Mouse (Mus musculus) midbrain, embryonic 11.5 days (tissue): ENCODE measurements around the gene Zkscan16. TPM values are rescaled to one million over a fixed set of nuclear protein-coding genes. Genes with fewer than 3 reads are reported as not detected.

Source experiments
- ATAC-seq: fragments of 200-750 bp; cut with Nextera tagmentation; 2 replicates; pipeline ENCODE4 v1.8.0; 2017; ENCODE audit warnings: moderate TSS enrichment, moderate library complexity; ENCODE audit not compliant: low FRiP score
- DNase-seq: peaks from one replicate; pipeline ENCODE4 v3.0.0; 2015; ENCODE audit warnings: low spot score; ENCODE audit errors: missing footprints
- H3K27ac ChIP-seq: fragments of 300-500 bp; sonication (generic); 2 replicates; pipeline ENCODE4 v1.5.1; 2014; ENCODE audit warnings: low read depth, low read length
- H3K27me3 ChIP-seq: fragments of 300-500 bp; sonication (generic); 2 replicates; pipeline ENCODE4 v1.6.1; 2014; ENCODE audit warnings: mild to moderate bottlenecking, low read length, moderate library complexity, mixed read lengths; ENCODE audit not compliant: control insufficient read depth, insufficient read depth
- H3K36me3 ChIP-seq: fragments of 300-500 bp; sonication (generic); 2 replicates; pipeline ENCODE4 v1.6.1; 2014; ENCODE audit warnings: mild to moderate bottlenecking, low read length, moderate library complexity, mixed read lengths; ENCODE audit not compliant: control insufficient read depth, insufficient read depth
- H3K4me1 ChIP-seq: fragments of 300-500 bp; sonication (generic); 2 replicates; pipeline ENCODE4 v1.6.1; 2014; ENCODE audit warnings: low read length; ENCODE audit not compliant: control insufficient read depth, insufficient read depth
- H3K4me2 ChIP-seq: fragments of 300-500 bp; sonication (generic); 2 replicates; pipeline ENCODE4 v1.6.1; 2014; ENCODE audit warnings: mild to moderate bottlenecking, moderate library complexity
- H3K4me3 ChIP-seq: fragments of 300-500 bp; sonication (generic); 2 replicates; pipeline ENCODE4 v1.5.1; 2014; ENCODE audit warnings: low read depth, low read length
- H3K9ac ChIP-seq: fragments of 300-500 bp; sonication (generic); 2 replicates; pipeline ENCODE4 v1.6.1; 2014; ENCODE audit warnings: low read length
- H3K9me3 ChIP-seq: fragments of 300-500 bp; sonication (generic); 2 replicates; pipeline ENCODE4 v1.6.1; 2016; ENCODE audit warnings: low read length; ENCODE audit not compliant: control insufficient read depth
- WGBS: fragments of 180-500 bp; shearing (Covaris S2); extraction: QIAGEN DNeasy Blood & Tissue Kit; methylation state at CpG from one replicate; pipeline ENCODE4 v1.1.7; 2014; 5-methylcytosine and 5-hydroxymethylcytosine counted together
- polyA plus RNA-seq: library from polyadenylated mRNA; unstranded; fragments of >200 nt; fragmentation: Nextera tagmentation; extraction: Ambion mirVana; gene quantifications from 2 replicates; pipeline ENCODE4 v1.2.1, GENCODE M21; 2014

The Zkscan16 gene
- polyA plus RNA-seq, 1 experiment from 2014 or later = 1.0 TPM

- H3K4me1 ChIP-seq = peaks cover 4% of the 10 kb centered on the region; the same call in 1 of the 2 replicates
- H3K36me3 ChIP-seq = no peaks in the 10 kb centered on the region
- H3K27ac ChIP-seq = no peak overlapping the region
- no peaks in the 10 kb centered on the region for H3K27me3 ChIP-seq
- no peak overlapping the region for H3K4me2 ChIP-seq
- ATAC-seq (no peak), DNase-seq (no peak)
- H3K4me3 ChIP-seq = no peak overlapping the region
- WGBS = 88% methylated on average over 7 of the region's 7 CpGs
- no peak overlapping the region for H3K9ac ChIP-seq
- no peaks in the 10 kb centered on the region for H3K9me3 ChIP-seq
These were observed 46.0 kb downstream of the Zkscan16 start for GRCm38 (mm10) chr4:58989303-58989898.

GRCm38 (mm10) chr4:58990609-58991434 lies 47.4 kb downstream of the Zkscan16 start:
- Histone ChIP-seq H3K27me3 (no peaks in the 10 kb centered on the region), H3K36me3 (no peaks in the 10 kb centered on the region), H3K9ac (no peak overlapping the region), H3K9me3 (no peaks in the 10 kb centered on the region), H3K4me1 (peaks cover 4% of the 10 kb centered on the region; the same call in 1 of the 2 replicates), H3K4me3 (no peak overlapping the region), H3K4me2 (no peak overlapping the region), H3K27ac (no peak overlapping the region)
- WGBS = 76% methylated on average over 17 of the region's 17 CpGs
- DNase-seq = peak; percentile 70
- no peak for ATAC-seq

GRCm38 (mm10) chr4:58992195-58992594 lies 48.8 kb downstream of the Zkscan16 start:
- 84% methylated on average over 5 of the region's 5 CpGs for WGBS
- no peaks in the 10 kb centered on the region for H3K36me3 ChIP-seq
- no peak overlapping the region for H3K4me2 ChIP-seq
- H3K4me3 ChIP-seq = no peak overlapping the region
- ATAC-seq (no peak), DNase-seq (peak; percentile 35)
- no peak overlapping the region for H3K9ac ChIP-seq
- H3K9me3 ChIP-seq = no peaks in the 10 kb centered on the region
- no peak overlapping the region for H3K27ac ChIP-seq
- H3K27me3 ChIP-seq = no peaks in the 10 kb centered on the region
- peaks cover under 1% of the 10 kb centered on the region; the same call in 1 of the 2 replicates for H3K4me1 ChIP-seq

- DNase-seq (no peak), ATAC-seq (no peak)
- Histone ChIP-seq H3K27me3 (no peaks in the 10 kb centered on the region), H3K4me1 (no peaks in the 10 kb centered on the region), H3K36me3 (no peaks in the 10 kb centered on the region), H3K27ac (no peak within 1 kb of the TSS), H3K4me3 (no peak within 1 kb of the TSS), H3K9me3 (no peaks in the 10 kb centered on the region), H3K9ac (no peak within 1 kb of the TSS), H3K4me2 (no peak within 1 kb of the TSS)
- WGBS = 91% methylated on average over 4 of the region's 4 CpGs
These were observed 51.3 kb downstream of the Zkscan16 start, which contains the start of gene Dnajc25 for GRCm38 (mm10) chr4:58994762-58995161. Gene Dnajc25, plus strand, starts transcription at chr4:58995062.

GRCm38 (mm10) chr4:58995251-58995693 lies 51.8 kb downstream of the Zkscan16 start:
- H3K36me3 ChIP-seq = no peaks in the 10 kb centered on the region
- no peak overlapping the region for H3K27ac ChIP-seq
- H3K4me2 ChIP-seq = no peak overlapping the region
- H3K9me3 ChIP-seq = no peaks in the 10 kb centered on the region
- 74% methylated on average over 8 of the region's 8 CpGs for WGBS
- ATAC-seq (no peak), DNase-seq (peak; percentile 53)
- H3K4me3 ChIP-seq = no peak overlapping the region
- no peaks in the 10 kb centered on the region for H3K4me1 ChIP-seq
- no peaks in the 10 kb centered on the region for H3K27me3 ChIP-seq
- no peak overlapping the region for H3K9ac ChIP-seq

GRCm38 (mm10) chr4:58997081-58997480 lies 53.7 kb downstream of the Zkscan16 start:
- ATAC-seq = no peak
- no peak for DNase-seq
- Histone ChIP-seq H3K36me3 (no peaks in the 10 kb centered on the region), H3K27ac (no peak overlapping the region), H3K4me1 (no peaks in the 10 kb centered on the region), H3K9me3 (no peaks in the 10 kb centered on the region), H3K4me2 (no peak overlapping the region), H3K27me3 (no peaks in the 10 kb centered on the region), H3K4me3 (no peak overlapping the region), H3K9ac (no peak overlapping the region)
- 80% methylated on average over 5 of the region's 5 CpGs for WGBS

- no peak overlapping the region for H3K9ac ChIP-seq
- peaks cover 2% of the 10 kb centered on the region for H3K4me1 ChIP-seq
- no peak overlapping the region for H3K4me3 ChIP-seq
- ATAC-seq (no peak), DNase-seq (peak; percentile 69)
- no peaks in the 10 kb centered on the region for H3K27me3 ChIP-seq
- WGBS = 96% methylated on average over 1 of the region's 1 CpGs
- H3K9me3 ChIP-seq = no peaks in the 10 kb centered on the region
- no peak overlapping the region for H3K4me2 ChIP-seq
- H3K36me3 ChIP-seq = no peaks in the 10 kb centered on the region
- no peak overlapping the region for H3K27ac ChIP-seq
These were observed 55.3 kb downstream of the Zkscan16 start for GRCm38 (mm10) chr4:58998688-58999087.

- H3K27me3 ChIP-seq = no peaks in the 10 kb centered on the region; the same call in 1 of the 2 replicates
- no peak overlapping the region for H3K4me3 ChIP-seq
- no peak overlapping the region for H3K9ac ChIP-seq
- H3K4me2 ChIP-seq = no peak overlapping the region
- peak; percentile 91 for DNase-seq
- peaks cover 10% of the 10 kb centered on the region for H3K4me1 ChIP-seq
- H3K9me3 ChIP-seq = no peaks in the 10 kb centered on the region
- ATAC-seq = no peak
- H3K36me3 ChIP-seq = no peaks in the 10 kb centered on the region
- no peak overlapping the region for H3K27ac ChIP-seq
- WGBS = 18% methylated on average over 2 of the region's 2 CpGs
These were observed 56.3 kb downstream of the Zkscan16 start for GRCm38 (mm10) chr4:58999686-59000085.

GRCm38 (mm10) chr4:59000614-59001013 lies 57.2 kb downstream of the Zkscan16 start:
- Histone ChIP-seq H3K9ac (no peak overlapping the region), H3K4me2 (no peak overlapping the region), H3K27me3 (no peaks in the 10 kb centered on the region; the same call in 1 of the 2 replicates), H3K27ac (no peak overlapping the region), H3K4me3 (no peak overlapping the region), H3K9me3 (no peaks in the 10 kb centered on the region), H3K4me1 (peaks cover 10% of the 10 kb centered on the region), H3K36me3 (no peaks in the 10 kb centered on the region)
- no peak for DNase-seq
- 3% methylated on average over 2 of the region's 2 CpGs for WGBS
- ATAC-seq = no peak
